Mouse (Mus musculus): Measurements from ENCODE around the gene Zcchc17. TPM values are rescaled to one million over a fixed set of nuclear protein-coding genes. Genes with fewer than 3 reads are reported as not detected.

Gene Zcchc17
- 10 to 100 TPM; 65.4 to 67.7 TPM for total RNA-seq (2021)

GRCm38 (mm10) chr4:130359486-130360237, at the start of gene Zcchc17, which contains the start of gene Snrnp40:
Gene Zcchc17 (minus strand): TSS chr4:130359943.
Gene Snrnp40 (plus strand): TSS chr4:130360132.
- peak; percentile 95 for DNase-seq (ENCODE audit: extremely low spot score in 1 of 2, low spot score in 1 of 2)

GRCm38 (mm10) chr4:130391265-130391664, 31.5 kb upstream of the Zcchc17 start:
- no peak for DNase-seq (ENCODE audit: extremely low spot score in 1 of 2, low spot score in 1 of 2)

GRCm38 (mm10) chr4:130389927-130390326, 30.2 kb upstream of the Zcchc17 start:
- no peak for DNase-seq (ENCODE audit: extremely low spot score in 1 of 2, low spot score in 1 of 2)

GRCm38 (mm10) chr4:130389496-130389895, 29.8 kb upstream of the Zcchc17 start:
- DNase-seq (ENCODE audit: extremely low spot score in 1 of 2, low spot score in 1 of 2), result peak in 1 of 2 experiments; percentile 27

- DNase-seq (ENCODE audit: extremely low spot score in 1 of 2, low spot score in 1 of 2), result no peak
These were observed 27.5 kb upstream of the Zcchc17 start for GRCm38 (mm10) chr4:130387256-130387655.

GRCm38 (mm10) chr4:130380418-130380817, 20.7 kb upstream of the Zcchc17 start:
- DNase-seq (ENCODE audit: extremely low spot score in 1 of 2, low spot score in 1 of 2), result no peak

GRCm38 (mm10) chr4:130379181-130379580, 19.4 kb upstream of the Zcchc17 start:
- no peak for DNase-seq (ENCODE audit: extremely low spot score in 1 of 2, low spot score in 1 of 2)

GRCm38 (mm10) chr4:130377500-130377899, 17.8 kb upstream of the Zcchc17 start:
- DNase-seq (ENCODE audit: extremely low spot score in 1 of 2, low spot score in 1 of 2), result no peak

GRCm38 (mm10) chr4:130376675-130377074, 16.9 kb upstream of the Zcchc17 start:
- no peak for DNase-seq (ENCODE audit: extremely low spot score in 1 of 2, low spot score in 1 of 2)

GRCm38 (mm10) chr4:130360238-130360590, 471 bp upstream of the Zcchc17 start:
- DNase-seq (ENCODE audit: extremely low spot score in 1 of 2, low spot score in 1 of 2), result no peak

GRCm38 (mm10) chr4:130357946-130358345, 1.8 kb downstream of the Zcchc17 start:
- no peak for DNase-seq (ENCODE audit: extremely low spot score in 1 of 2, low spot score in 1 of 2)

- no peak for DNase-seq (ENCODE audit: extremely low spot score in 1 of 2, low spot score in 1 of 2)
These were observed 7.2 kb downstream of the Zcchc17 start for GRCm38 (mm10) chr4:130352588-130352987.

GRCm38 (mm10) chr4:130350690-130351422, 8.9 kb downstream of the Zcchc17 start:
- DNase-seq (ENCODE audit: extremely low spot score in 1 of 2, low spot score in 1 of 2), result no peak

GRCm38 (mm10) chr4:130349666-130350065, 10.1 kb downstream of the Zcchc17 start:
- no peak for DNase-seq (ENCODE audit: extremely low spot score in 1 of 2, low spot score in 1 of 2)

- DNase-seq (ENCODE audit: extremely low spot score in 1 of 2, low spot score in 1 of 2), result peak; percentile 28 to 44
These were observed 18.1 kb downstream of the Zcchc17 start for GRCm38 (mm10) chr4:130341691-130342090.

GRCm38 (mm10) chr4:130335867-130336266, 23.9 kb downstream of the Zcchc17 start:
- DNase-seq (ENCODE audit: extremely low spot score in 1 of 2, low spot score in 1 of 2), result no peak

- DNase-seq (ENCODE audit: extremely low spot score in 1 of 2, low spot score in 1 of 2), result no peak
These were observed 32.4 kb downstream of the Zcchc17 start for GRCm38 (mm10) chr4:130327366-130327765.

- no peak for DNase-seq (ENCODE audit: extremely low spot score in 1 of 2, low spot score in 1 of 2)
These were observed 34.3 kb downstream of the Zcchc17 start for GRCm38 (mm10) chr4:130325446-130325845.

GRCm38 (mm10) chr4:130323607-130324006, 36.1 kb downstream of the Zcchc17 start:
- DNase-seq (ENCODE audit: extremely low spot score in 1 of 2, low spot score in 1 of 2), result no peak

- DNase-seq (ENCODE audit: extremely low spot score in 1 of 2, low spot score in 1 of 2), result no peak
These were observed 36.6 kb downstream of the Zcchc17 start for GRCm38 (mm10) chr4:130323165-130323564.

GRCm38 (mm10) chr4:130322567-130322966, 37.2 kb downstream of the Zcchc17 start:
- no peak for DNase-seq (ENCODE audit: extremely low spot score in 1 of 2, low spot score in 1 of 2)

- no peak for DNase-seq (ENCODE audit: extremely low spot score in 1 of 2, low spot score in 1 of 2)
These were observed 38.1 kb downstream of the Zcchc17 start for GRCm38 (mm10) chr4:130321640-130322039.
